8 mouse cellular contexts compared by ENCODE assay signal in the genomic region with DNA sequence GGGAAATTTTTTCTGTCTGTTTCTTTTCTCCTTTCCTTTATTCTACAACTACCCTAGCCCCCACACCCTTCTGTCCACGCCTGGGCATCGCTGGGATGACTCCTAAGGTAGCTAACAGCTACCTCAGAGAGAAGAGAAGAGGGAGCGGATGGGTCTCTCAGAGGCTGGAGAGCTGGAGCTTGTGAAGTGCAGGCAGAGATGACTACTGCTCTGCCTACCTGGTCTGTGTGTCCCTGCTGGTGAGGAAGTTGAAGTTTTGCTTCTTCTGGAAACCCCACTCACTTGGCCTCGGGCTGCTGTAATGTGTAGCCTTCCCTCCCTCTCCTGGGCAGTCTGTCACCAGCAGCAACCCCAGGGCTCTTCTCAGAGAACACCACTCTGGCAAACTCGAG. TPM values are rescaled to one million over a fixed set of nuclear protein-coding genes. Genes with fewer than 3 reads are reported as not detected.
DNase-seq lines count a peak whose midpoint lies in the region; ATAC-seq lines count a peak whose summit lies in the region.

No protein-coding gene starts in this region.

- no peaks in the 10 kb centered on the region for H3K36me3 ChIP-seq in neural tube, embryonic 13.5 days
- no peaks in the 10 kb centered on the region for H3K36me3 ChIP-seq in intestine, embryonic 15.5 days

- H3K27ac ChIP-seq in neural tube, embryonic 13.5 days (replicated peaks) = 0 out of 2 replicates have a peak overlapping the region, but pooled peaks have one; percentile 14
- H3K27ac ChIP-seq in intestine, embryonic 15.5 days = peak overlapping the region; percentile 89

- WGBS in neural tube, embryonic 13.5 days = 54% methylated on average over 5 of the region's 5 CpGs
- 24% methylated on average over 5 of the region's 5 CpGs for WGBS in intestine, embryonic 15.5 days

- no peaks in the 10 kb centered on the region for H3K27me3 ChIP-seq in neural tube, embryonic 13.5 days
- no peaks in the 10 kb centered on the region for H3K27me3 ChIP-seq in intestine, embryonic 15.5 days (replicated peaks)

- no peak overlapping the region for H3K9ac ChIP-seq in neural tube, embryonic 13.5 days
- peak overlapping the region; percentile 21 for H3K9ac ChIP-seq in intestine, embryonic 15.5 days

- no peak overlapping the region for H3K4me3 ChIP-seq in neural tube, embryonic 13.5 days
- peak overlapping the region; percentile 9; the same call in 1 of the 2 replicates for H3K4me3 ChIP-seq in intestine, embryonic 15.5 days (replicated peaks)

- no peaks in the 10 kb centered on the region for H3K9me3 ChIP-seq in neural tube, embryonic 13.5 days
- H3K9me3 ChIP-seq in intestine, embryonic 15.5 days = no peaks in the 10 kb centered on the region

- H3K4me2 ChIP-seq in neural tube, embryonic 13.5 days = no peak overlapping the region
- H3K4me2 ChIP-seq in intestine, embryonic 15.5 days (replicated peaks) = peak overlapping the region; percentile 48

- peaks cover 20% of the 10 kb centered on the region for H3K4me1 ChIP-seq in neural tube, embryonic 13.5 days (replicated peaks)
- peaks cover 11% of the 10 kb centered on the region for H3K4me1 ChIP-seq in intestine, embryonic 15.5 days (replicated peaks)

- ATAC-seq in neural tube, embryonic 13.5 days (ENCODE audit: low read depth) = no peak
- peak; percentile 64 for ATAC-seq in intestine, embryonic 15.5 days
- ATAC-seq in CD4-positive, CD25-positive, alpha-beta regulatory T cell, adult 4 months = no peak

- DNase-seq in adrenal gland, postnatal 10 days = peak; percentile 60
- DNase-seq in adrenal gland, postnatal 4 days (ENCODE audit: low spot score in 2 of 2) = no peak
- no peak for DNase-seq in neural tube, embryonic 10.5 days (ENCODE audit: extremely low spot score, low spot score)
- DNase-seq in lung, postnatal 10 days = peak; percentile 52
- DNase-seq in thymus, postnatal 36 days = no peak

RNA-seq across cellular contexts. Expression of a gene that starts 25.6 kb away (rescaled TPM):
- 1,000 to 10,000 TPM; 2,032 to 2,040 TPM for total RNA-seq in adrenal gland, postnatal 10 days (2021)
- 1,000 to 10,000 TPM; 1,555 to 1,573 TPM for total RNA-seq in adrenal gland, postnatal 4 days (2021)
- polyA plus RNA-seq in neural tube, embryonic 13.5 days (2015; fragmentation: Nextera tagmentation; extraction: Ambion mirVana) = 1,616 and 1,651 TPM in 2 replicates
- 1,893 and 1,941 TPM in 2 replicates for polyA plus RNA-seq in intestine, embryonic 15.5 days (2015; fragmentation: Nextera tagmentation; extraction: Ambion mirVana)
- 1,000 to 10,000 TPM; 2,170 to 2,387 TPM for polyA plus RNA-seq in CD4-positive, CD25-positive, alpha-beta regulatory T cell, adult 4 months (2017; shearing (Covaris generic))

RNA-seq across cellular contexts. Expression of a gene that starts 46.6 kb away (rescaled TPM):
- total RNA-seq in adrenal gland, postnatal 10 days (2021) = under 1 TPM; 0.39 to 0.45 TPM
- 1 to 10 TPM in 1 of 2 experiments, under 1 TPM in 1; 0.71 to 2.2 TPM for total RNA-seq in adrenal gland, postnatal 4 days (2021)
- polyA plus RNA-seq in neural tube, embryonic 13.5 days (2015; fragmentation: Nextera tagmentation; extraction: Ambion mirVana) = 1.0 and 1.5 TPM in 2 replicates
- polyA plus RNA-seq in intestine, embryonic 15.5 days (2015; fragmentation: Nextera tagmentation; extraction: Ambion mirVana) = 0.50 and 0.58 TPM in 2 replicates
- polyA plus RNA-seq in CD4-positive, CD25-positive, alpha-beta regulatory T cell, adult 4 months (2017; shearing (Covaris generic)) = under 1 TPM; 0.29 to 0.31 TPM

RNA-seq across cellular contexts. Expression of a gene that starts 46.7 kb away (rescaled TPM):
- 10 to 100 TPM in 1 of 2 experiments, 1 to 10 TPM in 1; 10.0 to 15.0 TPM for total RNA-seq in adrenal gland, postnatal 10 days (2021)
- 10 to 100 TPM; 21.8 to 23.9 TPM for total RNA-seq in adrenal gland, postnatal 4 days (2021)
- 25.2 and 26.2 TPM in 2 replicates for polyA plus RNA-seq in neural tube, embryonic 13.5 days (2015; fragmentation: Nextera tagmentation; extraction: Ambion mirVana)
- 34.7 and 35.0 TPM in 2 replicates for polyA plus RNA-seq in intestine, embryonic 15.5 days (2015; fragmentation: Nextera tagmentation; extraction: Ambion mirVana)
- polyA plus RNA-seq in CD4-positive, CD25-positive, alpha-beta regulatory T cell, adult 4 months (2017; shearing (Covaris generic)) = not detected

RNA-seq across cellular contexts. Expression of a gene that starts 55.5 kb away (rescaled TPM):
- 10 to 100 TPM; 25.4 to 42.4 TPM for total RNA-seq in adrenal gland, postnatal 10 days (2021)
- total RNA-seq in adrenal gland, postnatal 4 days (2021) = 10 to 100 TPM; 69.3 to 69.9 TPM
- polyA plus RNA-seq in neural tube, embryonic 13.5 days (2015; fragmentation: Nextera tagmentation; extraction: Ambion mirVana) = 26.2 and 38.2 TPM in 2 replicates
- polyA plus RNA-seq in intestine, embryonic 15.5 days (2015; fragmentation: Nextera tagmentation; extraction: Ambion mirVana) = 87.6 and 88.9 TPM in 2 replicates
- polyA plus RNA-seq in CD4-positive, CD25-positive, alpha-beta regulatory T cell, adult 4 months (2017; shearing (Covaris generic)) = 10 to 100 TPM; 12.8 to 17.5 TPM

Comparison
In these comparisons a context has a peak if more than half of its experiments do, and no peak if none do; other contexts are left out.
1. DNase-seq: peak in adrenal gland, postnatal 10 days (single experiment) and lung, postnatal 10 days (single experiment); none in adrenal gland, postnatal 4 days (0 of 2), neural tube, embryonic 10.5 days (single experiment) and thymus, postnatal 36 days (0 of 2).
2. RNA of a gene that starts 46.7 kb away (polyA plus RNA-seq): 34.7 to 35.0 TPM in intestine, embryonic 15.5 days and 25.2 to 26.2 TPM in neural tube, embryonic 13.5 days; not detected in CD4-positive, CD25-positive, alpha-beta regulatory T cell, adult 4 months; every median in the first group is over 10 times any median in the second.